Comparison of ENCODE assay signal across 9 mouse cellular contexts in genomic region chr19:59742946-59743345, GRCm38 (mm10).
A peak's percentile ranks its signal among the peaks of the same experiment; 100 is the strongest.
DNase-seq lines count a peak whose midpoint lies in the region; ATAC-seq and TF ChIP-seq lines count a peak whose summit lies in the region.
"Had no signal": no experiment of that assay in that cellular context is flagged by ENCODE, and none has a peak within 500 bp of the region (broad histone marks: within the 10 kb centered on the region; RNA-seq: fewer than 3 reads in every experiment).

No protein-coding gene starts in this region.

- H3K36me3 ChIP-seq in liver, postnatal 0 days (replicated peaks; ENCODE audit: insufficient read depth, low read length): no peaks in the 10 kb centered on the region
- no peaks in the 10 kb centered on the region for H3K36me3 ChIP-seq in liver, embryonic 11.5 days (ENCODE audit: control insufficient read depth, insufficient read depth, low read length)
- H3K36me3 ChIP-seq: limb, embryonic 13.5 days had no signal

- no peak for DNase-seq in frontal cortex, postnatal 14 days (ENCODE audit: low spot score in 2 of 2)
- DNase-seq in liver, postnatal 0 days: peak; percentile 14
- no peak for DNase-seq in liver, embryonic 11.5 days (ENCODE audit: low spot score)
- peak; percentile 2 to 3 for DNase-seq in adrenal gland, postnatal 36 days
- DNase-seq in kidney, postnatal 4 days: peak; percentile 2 to 17
- DNase-seq in telencephalon, adult 2 months (ENCODE audit: low read depth, low spot score): peak; percentile 3
- no peak for DNase-seq in frontal cortex, postnatal 10 days (ENCODE audit: low spot score in 2 of 2)

- no peak overlapping the region for H3K9ac ChIP-seq in liver, postnatal 0 days (replicated peaks)
- H3K9ac ChIP-seq in liver, embryonic 11.5 days (ENCODE audit: low read depth, low read length): no peak overlapping the region
- H3K9ac ChIP-seq: limb, embryonic 13.5 days had no signal

- H3K9me3 ChIP-seq in liver, postnatal 0 days (ENCODE audit: low read length): no peaks in the 10 kb centered on the region
- H3K9me3 ChIP-seq in liver, embryonic 11.5 days (ENCODE audit: control insufficient read depth, low read length): no peaks in the 10 kb centered on the region
- H3K9me3 ChIP-seq: limb, embryonic 13.5 days had no signal

- H3K4me1 ChIP-seq in liver, postnatal 0 days (ENCODE audit: insufficient read depth): no peaks in the 10 kb centered on the region
- no peaks in the 10 kb centered on the region for H3K4me1 ChIP-seq in liver, embryonic 11.5 days (replicated peaks; ENCODE audit: control insufficient read depth, insufficient read depth, low read length)

- H3K4me3 ChIP-seq in liver, postnatal 0 days (ENCODE audit: low read depth, low read length): no peak overlapping the region
- no peak overlapping the region for H3K4me3 ChIP-seq in liver, embryonic 11.5 days (ENCODE audit: low read depth, low read length)
- H3K4me3 ChIP-seq: limb, embryonic 13.5 days had no signal

- peak; percentile 88 for ATAC-seq in frontal cortex, adult (ENCODE audit: low TSS enrichment)
- ATAC-seq in liver, postnatal 0 days: no peak
- ATAC-seq in liver, embryonic 11.5 days (replicated peaks; ENCODE audit: low FRiP score): no peak

- no peak overlapping the region for H3K4me2 ChIP-seq in liver, postnatal 0 days (ENCODE audit: low read depth, low read length)
- no peak overlapping the region for H3K4me2 ChIP-seq in liver, embryonic 11.5 days
- H3K4me2 ChIP-seq: limb, embryonic 13.5 days had no signal

- H3K27ac ChIP-seq in liver, postnatal 0 days (ENCODE audit: low read depth): no peak overlapping the region
- no peak overlapping the region for H3K27ac ChIP-seq in liver, embryonic 11.5 days (ENCODE audit: low read depth, low read length)
- H3K27ac ChIP-seq: limb, embryonic 13.5 days had no signal

- TF ChIP-seq EP300 in liver, postnatal 0 days (IDR thresholded peaks at IDR 0.05; ENCODE audit: low read depth): no peak

- no peaks in the 10 kb centered on the region for H3K27me3 ChIP-seq in liver, postnatal 0 days (ENCODE audit: insufficient read depth, low read length)
- no peaks in the 10 kb centered on the region for H3K27me3 ChIP-seq in liver, embryonic 11.5 days (replicated peaks; ENCODE audit: control insufficient read depth, insufficient read depth, low read length)

- WGBS in liver, postnatal 0 days (ENCODE audit: insufficient replicate concordance): 25% methylated on average over 3 of the region's 3 CpGs
- WGBS in liver, embryonic 11.5 days: 28% methylated on average over 3 of the region's 3 CpGs

- peak; percentile 65 for TF ChIP-seq CTCF in liver, postnatal 0 days (IDR thresholded peaks at IDR 0.05; ENCODE audit: low read depth)

Comparison
In these comparisons a context has a peak if more than half of its experiments do, and no peak if none do; other contexts are left out.
1. DNase-seq: peak in liver, postnatal 0 days (single experiment), adrenal gland, postnatal 36 days (2 of 2), kidney, postnatal 4 days (2 of 2) and telencephalon, adult 2 months (single experiment); none in frontal cortex, postnatal 14 days (0 of 2), liver, embryonic 11.5 days (single experiment) and frontal cortex, postnatal 10 days (0 of 2).